Comparison of ENCODE assay signal across 15 mouse cellular contexts in genomic region chr1:184629194-184629593, GRCm38 (mm10).
DNase-seq lines count a peak whose midpoint lies in the region; ATAC-seq and TF ChIP-seq lines count a peak whose summit lies in the region.
"Had no signal": no experiment of that assay in that cellular context is flagged by ENCODE, and none has a peak within 500 bp of the region (broad histone marks: within the 10 kb centered on the region; RNA-seq: fewer than 3 reads in every experiment).

No protein-coding gene starts in this region.

- peaks cover 25% of the 10 kb centered on the region for H3K4me1 ChIP-seq in heart, embryonic 13.5 days
- peaks cover 0 to 10% of the 10 kb centered on the region in 2 experiments; a peak in 1 of 4 replicates for H3K4me1 ChIP-seq in ES-E14 (ENCODE audit: control insufficient read depth in 2 of 2, insufficient read depth in 2 of 2, low read length in 2 of 2, poor library complexity in 1 of 2)
- no peaks in the 10 kb centered on the region for H3K4me1 ChIP-seq in midbrain, embryonic 10.5 days
- H3K4me1 ChIP-seq: embryonic facial prominence, embryonic 12.5 days had no signal

- H3K9me3 ChIP-seq in heart, embryonic 13.5 days, result no peaks in the 10 kb centered on the region
- no peaks in the 10 kb centered on the region for H3K9me3 ChIP-seq in ES-E14 (ENCODE audit: control insufficient read depth, insufficient read depth, low read depth, low read length)
- no peaks in the 10 kb centered on the region for H3K9me3 ChIP-seq in midbrain, embryonic 10.5 days (replicated peaks)
- H3K9me3 ChIP-seq: embryonic facial prominence, embryonic 12.5 days had no signal

- 57% methylated on average over 9 of the region's 9 CpGs for WGBS in heart, embryonic 13.5 days
- 95% methylated on average over 9 of the region's 9 CpGs for WGBS in midbrain, embryonic 10.5 days

- H3K27me3 ChIP-seq in heart, embryonic 13.5 days (replicated peaks), result no peaks in the 10 kb centered on the region
- H3K27me3 ChIP-seq in midbrain, embryonic 10.5 days (ENCODE audit: low read depth, poor library complexity, severe bottlenecking), result no peaks in the 10 kb centered on the region
- H3K27me3 ChIP-seq: embryonic facial prominence, embryonic 12.5 days had no signal

- no peaks in the 10 kb centered on the region for H3K36me3 ChIP-seq in heart, embryonic 13.5 days
- no peaks in the 10 kb centered on the region for H3K36me3 ChIP-seq in ES-E14 (ENCODE audit: control insufficient read depth, insufficient read depth, low read length, poor library complexity, severe bottlenecking)
- no peaks in the 10 kb centered on the region for H3K36me3 ChIP-seq in midbrain, embryonic 10.5 days
- H3K36me3 ChIP-seq: embryonic facial prominence, embryonic 12.5 days had no signal

- peak; percentile 61; the same call in 1 of the 2 replicates for ATAC-seq in heart, embryonic 13.5 days (ENCODE audit: extremely low read depth, insufficient number of reproducible peaks, low FRiP score, low TSS enrichment)
- peak; percentile 42; the same call in 1 of the 2 replicates for ATAC-seq in granulocyte monocyte progenitor cell, adult 5-6 weeks (replicated peaks; ENCODE audit: poor library complexity, severe bottlenecking)
- peak; percentile 77 for ATAC-seq in megakaryocyte progenitor cell, adult 5-6 weeks (replicated peaks; ENCODE audit: poor library complexity)

- peak overlapping the region; percentile 24; the same call in 1 of the 2 replicates for H3K27ac ChIP-seq in heart, embryonic 13.5 days (replicated peaks)
- no peak overlapping the region for H3K27ac ChIP-seq in ES-E14 (ENCODE audit: insufficient read depth, low read depth, low read length, poor library complexity, severe bottlenecking)
- no peak overlapping the region for H3K27ac ChIP-seq in midbrain, embryonic 10.5 days (replicated peaks)
- H3K27ac ChIP-seq: embryonic facial prominence, embryonic 12.5 days; hindbrain, embryonic 14.5 days; kidney, postnatal 0 days had no signal

- no peak overlapping the region for H3K4me3 ChIP-seq in heart, embryonic 13.5 days
- H3K4me3 ChIP-seq in ES-E14 (ENCODE audit: insufficient read depth in 1 of 2, low read depth in 1 of 2, low read length in 2 of 2, poor library complexity in 1 of 2, severe bottlenecking in 1 of 2), result no peak overlapping the region
- no peak overlapping the region for H3K4me3 ChIP-seq in midbrain, embryonic 10.5 days
- H3K4me3 ChIP-seq: embryonic facial prominence, embryonic 12.5 days had no signal

- H3K9ac ChIP-seq in heart, embryonic 13.5 days, result no peak overlapping the region
- H3K9ac ChIP-seq in ES-E14 (ENCODE audit: insufficient read depth, low read depth, low read length, poor library complexity, severe bottlenecking), result no peak overlapping the region
- H3K9ac ChIP-seq: embryonic facial prominence, embryonic 12.5 days; hindbrain, embryonic 14.5 days had no signal

- in situ Hi-C loops in ES-E14 (cut with MboI; ENCODE audit: low sequenced_read_pairs in 2 of 2, unreplicated experiment in 2 of 2), result no loop called here

- DNase-seq in heart, postnatal 4 days, result no peak
- no peak for DNase-seq in ES-E14 (ENCODE audit: low read depth, low spot score)
- no peak for DNase-seq in midbrain, embryonic 10.5 days (ENCODE audit: low spot score)
- no peak for DNase-seq in layer of hippocampus, postnatal 10 days (ENCODE audit: low spot score in 2 of 2)
- DNase-seq in MN1 (ENCODE audit: low spot score), result no peak
- DNase-seq: adrenal gland, adult 8-10 months; cerebellum, adult 2 months; lung, postnatal 10 days; thymus, postnatal 36 days had no signal

- H3K4me2 ChIP-seq in heart, embryonic 13.5 days, result peak overlapping the region; percentile 29
- H3K4me2 ChIP-seq: embryonic facial prominence, embryonic 12.5 days; hindbrain, embryonic 14.5 days had no signal

TF ChIP-seq in ES-E14, 5 proteins besides CTCF, POLR2A, EP300 and RAD21:
- TF ChIP-seq MAFK (IDR thresholded peaks at IDR 0.05; ENCODE audit: insufficient read depth, low read depth, low read length) (peak; percentile 78), ZNF384 (IDR thresholded peaks at IDR 0.05; ENCODE audit: low read depth, low read length) (no peak), CHD2 (IDR thresholded peaks at IDR 0.05; ENCODE audit: low read depth, low read length) (no peak), HCFC1 (IDR thresholded peaks at IDR 0.05; ENCODE audit: borderline replicate concordance, insufficient read depth, low read length) (no peak)
